Mouse (Mus musculus) C2C12 (cell line): Measurements from ENCODE around the gene Tpst2.

Source experiments
- CTCF ChIP-seq: IDR thresholded peaks from one replicate; pipeline ENCODE4 v1.5.1; 2011; ENCODE audit not compliant: control insufficient read depth, insufficient read depth, insufficient read length
- USF1 ChIP-seq: IDR thresholded peaks from one replicate; pipeline ENCODE4 v1.6.1; 2011; ENCODE audit warnings: low read depth, mild to moderate bottlenecking, control low read depth, moderate library complexity

- no peak for TF ChIP-seq USF1
- no peak for TF ChIP-seq CTCF
Observed at GRCm38 (mm10) chr5:112325546-112326445, 49.3 kb downstream of the Tpst2 start, which contains the start of gene Tfip11.
